Mouse (Mus musculus): ENCODE data around the gene Bean1. TPM values are rescaled to one million over a fixed set of nuclear protein-coding genes. Genes with fewer than 3 reads are reported as not detected.

Gene Bean1
- total RNA-seq, 2 experiments from 2014 or later, result 0.92 to 1.1 TPM

Other genes with a start within 250 kb of the Bean1 start
- gene Cdh5, start 68.8 kb upstream of the Bean1 start, total RNA-seq (2021), result 100 to 1,000 TPM; 133 to 159 TPM
- gene Tk2, start 78.1 kb downstream of the Bean1 start, total RNA-seq (2021), result 1 to 10 TPM; 8.0 to 9.2 TPM
- gene Cklf, start 80.4 kb downstream of the Bean1 start, total RNA-seq (2021), result 1 to 10 TPM; 4.1 to 4.4 TPM
- gene Cmtm2a, start 122.7 kb downstream of the Bean1 start, total RNA-seq (2021), result not detected
- not detected for gene Gm45711, start 139.6 kb downstream of the Bean1 start, total RNA-seq (2021)
- gene Cmtm1, start 139.7 kb downstream of the Bean1 start, total RNA-seq (2021), result not detected
- not detected for gene Gm11020, start 151.1 kb downstream of the Bean1 start, total RNA-seq (2021)
- gene Cmtm2b, start 151.8 kb downstream of the Bean1 start, total RNA-seq (2021), result not detected
- 10 to 100 TPM; 14.4 to 15.7 TPM for gene Cmtm3, start 169.0 kb downstream of the Bean1 start, total RNA-seq (2021)
- gene Cmtm4, start 225.4 kb downstream of the Bean1 start, total RNA-seq (2021), result 10 to 100 TPM; 11.0 to 12.0 TPM

Measured in heart, postnatal 36 days (tissue).